Mouse (Mus musculus): ENCODE results near the gene Tln1.

The Tln1 gene

GRCm38 (mm10) chr4:43547160-43547559 lies 15.3 kb downstream of the Tln1 start:
- DNase-seq (ENCODE audit: low spot score in 2 of 2): no peak

GRCm38 (mm10) chr4:43546375-43547047 lies 16.0 kb downstream of the Tln1 start:
- DNase-seq (ENCODE audit: low spot score in 2 of 2): no peak

GRCm38 (mm10) chr4:43542044-43542443 lies 20.4 kb downstream of the Tln1 start:
- no peak for DNase-seq (ENCODE audit: low spot score in 2 of 2)

GRCm38 (mm10) chr4:43536031-43536430 lies 26.5 kb downstream of the Tln1 start:
- DNase-seq (ENCODE audit: low spot score in 2 of 2): no peak

GRCm38 (mm10) chr4:43535628-43536027 lies 26.9 kb downstream of the Tln1 start:
- no peak for DNase-seq (ENCODE audit: low spot score in 2 of 2)

- DNase-seq (ENCODE audit: low spot score in 2 of 2): no peak
Measured at GRCm38 (mm10) chr4:43533270-43533669, 29.2 kb downstream of the Tln1 start.

GRCm38 (mm10) chr4:43530581-43530980 lies 31.9 kb downstream of the Tln1 start:
- peak; percentile 74 to 84 for DNase-seq (ENCODE audit: low spot score in 2 of 2)

GRCm38 (mm10) chr4:43530081-43530501 lies 32.4 kb downstream of the Tln1 start:
- no peak for DNase-seq (ENCODE audit: low spot score in 2 of 2)

GRCm38 (mm10) chr4:43528487-43528886 lies 34.0 kb downstream of the Tln1 start:
- DNase-seq (ENCODE audit: low spot score in 2 of 2): no peak

- DNase-seq (ENCODE audit: low spot score in 2 of 2): no peak
Measured at GRCm38 (mm10) chr4:43527880-43528279, 34.6 kb downstream of the Tln1 start.

GRCm38 (mm10) chr4:43519956-43520355 lies 42.5 kb downstream of the Tln1 start:
- peak; percentile 93 for DNase-seq (ENCODE audit: low spot score in 2 of 2)

GRCm38 (mm10) chr4:43519551-43519950 lies 42.9 kb downstream of the Tln1 start:
- no peak for DNase-seq (ENCODE audit: low spot score in 2 of 2)

GRCm38 (mm10) chr4:43515764-43516708 lies 46.5 kb downstream of the Tln1 start:
- no peak for DNase-seq (ENCODE audit: low spot score in 2 of 2)

GRCm38 (mm10) chr4:43513791-43514190 lies 48.7 kb downstream of the Tln1 start:
- DNase-seq (ENCODE audit: low spot score in 2 of 2): no peak

GRCm38 (mm10) chr4:43513300-43513699 lies 49.2 kb downstream of the Tln1 start:
- DNase-seq (ENCODE audit: low spot score in 2 of 2): no peak

GRCm38 (mm10) chr4:43512653-43513052 lies 49.8 kb downstream of the Tln1 start:
- no peak for DNase-seq (ENCODE audit: low spot score in 2 of 2)

- no peak for DNase-seq (ENCODE audit: low spot score in 2 of 2)
Measured at GRCm38 (mm10) chr4:43511675-43512454, 50.6 kb downstream of the Tln1 start.

GRCm38 (mm10) chr4:43509109-43509508 lies 53.4 kb downstream of the Tln1 start:
- no peak for DNase-seq (ENCODE audit: low spot score in 2 of 2)

GRCm38 (mm10) chr4:43508666-43508997 lies 53.9 kb downstream of the Tln1 start:
- DNase-seq (ENCODE audit: low spot score in 2 of 2): no peak

- no peak for DNase-seq (ENCODE audit: low spot score in 2 of 2)
Measured at GRCm38 (mm10) chr4:43507938-43508665, 54.4 kb downstream of the Tln1 start.

GRCm38 (mm10) chr4:43506536-43507185 lies 55.8 kb downstream of the Tln1 start, which contains the start of gene Car9:
TSS of gene Car9 (plus strand) at chr4:43506966.
- DNase-seq (ENCODE audit: low spot score in 2 of 2): no peak

All from frontal cortex, postnatal 36 days (tissue).